Mouse (Mus musculus): Measurements from ENCODE around the gene Nmnat2.

The Nmnat2 gene

DNA sequence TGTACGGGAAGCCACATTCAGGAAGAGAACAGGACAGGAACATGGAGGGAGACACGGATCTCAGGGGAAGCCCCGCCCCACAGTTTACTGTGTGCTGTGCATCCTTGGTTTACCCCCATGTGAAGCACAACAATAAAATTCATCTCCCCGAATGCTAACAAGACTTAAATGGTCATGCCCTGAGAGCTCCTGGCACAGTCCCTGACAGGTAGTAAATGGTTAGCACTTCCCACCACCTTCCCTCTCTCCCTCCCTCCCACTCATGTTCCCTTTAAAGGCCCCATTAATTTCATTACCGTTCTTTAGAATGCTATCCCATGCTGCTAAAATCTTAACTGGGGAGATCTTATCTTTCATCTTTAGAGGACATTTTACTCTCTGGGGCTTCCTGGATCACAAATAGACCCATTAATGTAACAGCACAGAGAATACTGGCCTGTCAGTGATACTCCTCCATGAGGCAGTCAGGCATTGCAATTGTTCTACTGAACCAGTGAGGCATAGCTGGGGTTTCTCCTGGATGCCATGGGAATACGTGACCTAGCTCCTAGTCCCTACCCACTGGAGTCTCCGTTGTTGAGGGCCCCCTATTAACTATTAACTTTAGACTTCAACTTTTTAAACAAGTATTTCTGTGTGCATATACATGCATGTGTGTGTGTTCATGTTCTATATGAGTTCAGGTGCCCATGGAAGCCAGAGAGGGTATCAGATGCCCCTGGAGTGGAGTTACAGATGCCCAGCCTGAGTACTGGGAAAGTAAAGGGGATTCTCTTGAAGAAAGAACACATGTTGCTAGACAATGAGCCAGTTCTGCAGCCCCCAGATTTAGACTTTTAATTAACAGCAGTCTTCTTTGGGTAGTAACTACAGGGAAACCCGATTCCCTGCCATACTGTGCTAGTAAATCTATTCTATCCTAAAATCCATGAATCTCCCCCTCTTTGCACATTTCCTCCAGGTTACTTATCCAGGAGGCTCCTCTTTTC lies 170.8 kb downstream of the Nmnat2 start:
- no peak for DNase-seq (ENCODE audit: low spot score in 2 of 2)

DNA sequence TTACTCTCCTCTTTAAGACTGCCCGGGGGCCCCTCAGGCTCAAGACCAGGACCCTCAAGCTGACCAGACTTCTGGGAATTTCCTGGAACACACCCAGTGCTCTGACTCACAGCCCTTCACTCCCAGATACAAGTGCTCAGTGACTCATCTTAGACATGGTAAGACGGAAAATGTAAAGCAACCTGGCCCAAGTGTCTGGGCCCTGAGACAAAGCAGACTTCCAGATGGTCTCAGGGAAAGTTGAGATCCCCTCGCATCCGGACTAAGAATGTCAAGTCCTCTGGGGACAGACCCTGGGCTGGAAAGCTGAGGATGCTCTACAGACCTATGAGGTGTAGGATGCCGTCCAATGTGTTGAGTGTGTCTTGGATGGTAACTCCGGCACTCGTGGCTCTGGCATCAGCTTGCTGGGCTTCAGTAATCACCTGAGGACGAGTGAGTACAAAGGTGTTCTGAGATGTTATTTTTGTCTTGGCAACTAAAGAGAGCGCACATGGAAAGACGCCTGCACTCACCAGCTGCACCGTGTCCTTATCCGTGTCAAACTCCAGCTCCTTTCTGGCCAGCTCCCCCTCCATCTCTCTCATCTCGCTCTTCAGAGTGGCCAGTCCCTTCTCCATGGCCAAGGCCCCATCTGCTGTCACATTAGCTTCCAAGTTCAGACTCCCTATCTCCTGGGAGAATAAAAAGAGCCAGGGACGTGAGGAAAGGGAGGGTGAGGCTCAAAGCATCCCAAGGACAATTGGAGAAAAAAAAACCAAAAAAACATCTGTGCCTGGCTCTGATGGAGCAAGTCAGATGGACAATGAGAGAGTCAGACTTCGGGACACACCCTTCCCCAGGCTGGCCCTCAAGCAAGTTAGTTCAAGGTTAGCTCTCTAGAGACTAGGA lies 171.9 kb downstream of the Nmnat2 start:
- DNase-seq (ENCODE audit: low spot score in 2 of 2): no peak

DNA sequence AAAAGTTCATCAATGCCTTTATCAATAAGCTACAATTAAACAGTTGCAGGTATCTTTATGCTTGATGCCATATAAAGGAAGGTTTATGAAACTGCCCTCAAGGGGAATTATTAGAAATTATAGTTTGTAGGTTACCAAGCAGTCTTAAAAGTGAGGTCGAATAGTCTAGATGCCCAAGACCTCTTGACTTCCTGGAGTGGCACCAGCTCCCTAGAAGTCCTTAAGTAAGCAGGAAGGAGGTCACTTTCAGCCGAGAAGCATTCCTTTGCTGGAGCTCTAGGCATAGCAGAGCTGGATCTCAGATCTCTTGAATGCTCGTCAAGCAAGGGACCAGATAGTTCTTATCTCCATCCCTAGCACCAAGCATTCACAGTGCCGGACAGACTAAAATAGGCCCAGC lies 172.8 kb downstream of the Nmnat2 start:
- DNase-seq (ENCODE audit: low spot score in 2 of 2): no peak

DNA sequence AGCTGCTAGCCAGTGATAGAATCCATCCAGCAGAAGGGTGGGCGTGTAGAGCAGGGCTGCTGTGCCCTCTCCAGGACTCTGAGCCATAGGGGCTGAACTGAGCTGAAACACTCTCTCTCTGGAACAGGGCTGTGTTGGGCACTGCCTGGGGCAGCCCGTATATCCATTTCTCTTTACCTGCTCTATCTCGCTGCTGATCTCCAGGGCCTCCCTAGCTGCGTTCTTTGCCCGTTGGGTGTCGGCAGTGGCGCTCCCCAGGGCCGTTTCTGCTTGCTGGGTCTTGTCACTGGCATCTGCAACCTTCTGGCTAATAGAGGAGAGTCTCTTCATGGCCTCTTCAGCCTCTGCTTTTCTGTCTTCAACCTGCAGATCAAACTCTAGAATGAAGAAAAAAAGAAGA lies 174.0 kb downstream of the Nmnat2 start:
- no peak for DNase-seq (ENCODE audit: low spot score in 2 of 2)

DNA sequence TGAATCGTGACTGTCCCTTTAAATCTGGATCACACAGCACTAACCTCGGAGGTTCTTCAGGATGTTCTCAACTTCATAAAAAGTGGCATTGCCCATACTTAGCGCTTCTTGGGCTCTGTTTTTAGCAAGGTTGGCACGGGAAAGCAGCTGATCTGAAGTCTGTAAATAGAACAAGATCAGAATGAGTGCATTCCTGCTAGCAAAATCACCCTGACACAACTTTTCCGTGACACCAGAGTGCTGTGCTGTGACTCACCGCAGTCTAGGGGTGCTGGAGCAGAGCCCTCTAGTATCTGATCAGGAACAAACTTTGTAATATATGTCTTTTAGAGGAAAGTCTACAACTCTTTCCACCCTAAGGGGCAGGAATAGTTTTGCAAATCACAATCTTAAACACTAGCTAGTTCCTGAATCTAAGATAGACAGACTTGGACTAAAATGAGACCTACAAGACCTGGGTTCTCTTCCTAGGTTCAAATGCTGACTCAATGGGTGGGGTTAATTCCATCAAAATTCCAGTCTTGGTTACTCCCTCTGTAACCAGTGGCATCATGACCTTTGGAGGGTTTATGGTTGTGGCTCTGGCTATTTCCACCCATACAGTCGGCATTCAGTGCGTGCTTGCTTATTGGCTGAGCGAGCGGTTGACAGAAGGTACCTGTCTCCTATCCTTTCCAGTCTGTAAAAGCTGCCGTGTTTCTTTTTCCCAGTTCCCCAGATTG lies 175.4 kb downstream of the Nmnat2 start:
- no peak for DNase-seq (ENCODE audit: low spot score in 2 of 2)

DNA sequence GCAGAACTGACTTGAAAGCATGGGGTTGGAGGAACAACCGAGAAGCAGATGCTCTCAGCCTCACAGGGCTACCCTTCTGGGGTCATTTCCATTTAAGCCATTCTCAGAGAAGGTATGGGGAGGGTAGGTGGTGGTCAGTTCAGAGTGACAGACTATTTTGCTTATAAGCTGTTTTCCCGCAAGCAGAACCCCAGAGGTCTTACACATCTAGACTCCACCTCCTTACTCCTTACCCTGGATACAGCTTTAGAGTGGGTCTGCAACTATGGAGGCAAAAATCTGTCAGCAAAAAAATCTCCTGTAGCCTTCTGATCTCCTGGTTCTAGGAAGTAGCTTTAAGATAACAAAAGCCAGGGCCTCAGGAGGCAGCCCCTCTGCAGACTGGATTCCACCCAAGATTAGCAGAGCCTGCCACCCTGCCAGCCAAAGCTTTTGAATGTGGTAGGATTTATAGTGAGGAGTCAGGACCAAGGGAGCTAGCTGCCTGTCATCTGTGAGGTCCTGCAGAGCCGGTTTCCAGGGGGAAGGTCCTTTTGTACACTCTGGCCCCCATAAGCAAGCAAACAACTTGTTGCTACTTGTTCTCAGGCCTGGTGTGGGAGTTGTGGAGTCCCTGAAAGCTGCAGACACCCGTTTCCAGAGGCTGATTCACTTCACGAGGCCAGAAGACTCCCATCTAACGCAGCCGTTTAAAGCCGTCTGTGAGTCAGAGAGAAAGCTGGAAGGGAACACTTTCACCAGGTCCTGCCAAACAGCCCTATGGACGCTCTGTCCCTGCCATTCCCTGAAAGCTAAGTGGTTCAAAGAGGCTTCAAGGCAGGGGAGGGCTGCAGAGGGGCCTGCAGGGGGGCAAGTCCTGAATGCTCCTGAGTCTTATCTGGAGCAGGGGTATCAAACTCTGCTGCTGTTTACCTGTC lies 179.3 kb downstream of the Nmnat2 start:
- no peak for DNase-seq (ENCODE audit: low spot score in 2 of 2)

DNA sequence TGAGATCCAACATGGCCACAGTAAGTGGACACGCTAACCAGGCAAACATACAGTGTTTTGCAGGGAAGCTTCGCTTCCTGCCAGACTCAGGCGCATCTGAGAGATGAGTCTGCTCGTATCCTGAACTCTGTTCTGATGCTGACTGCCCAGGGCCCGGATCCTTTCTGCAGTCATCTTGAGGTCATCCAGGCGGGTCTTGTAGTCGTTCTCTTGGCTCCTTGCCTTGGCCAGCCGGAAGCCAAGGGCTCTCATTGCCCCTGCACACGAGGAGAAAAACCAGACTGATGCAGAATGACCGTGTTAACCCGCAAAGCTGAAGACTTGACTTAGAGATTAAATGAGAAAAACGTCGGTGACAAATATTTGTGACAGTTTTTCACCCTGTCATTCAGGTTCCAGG lies 181.9 kb downstream of the Nmnat2 start:
- DNase-seq (ENCODE audit: low spot score in 2 of 2): no peak

DNA sequence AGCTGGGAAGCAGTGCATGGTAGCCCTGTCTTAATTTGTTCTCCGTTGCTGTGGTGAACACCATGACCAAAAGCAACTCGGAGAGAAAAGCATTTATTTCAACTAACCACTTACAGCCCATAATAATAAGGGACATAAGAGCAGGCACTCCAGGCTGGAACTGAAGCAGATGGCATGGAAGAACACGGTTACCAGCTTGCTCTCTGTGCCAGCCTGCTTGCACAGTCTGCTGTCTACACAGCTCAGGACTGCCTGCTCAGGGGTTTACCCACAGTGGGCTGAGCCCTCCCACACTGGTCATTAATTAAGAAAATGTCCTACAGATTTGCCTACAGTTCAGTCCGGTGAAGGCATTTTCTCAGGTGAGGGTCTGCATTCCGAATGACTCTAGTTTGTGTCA lies 183.7 kb downstream of the Nmnat2 start:
- DNase-seq (ENCODE audit: low spot score in 2 of 2): no peak

DNA sequence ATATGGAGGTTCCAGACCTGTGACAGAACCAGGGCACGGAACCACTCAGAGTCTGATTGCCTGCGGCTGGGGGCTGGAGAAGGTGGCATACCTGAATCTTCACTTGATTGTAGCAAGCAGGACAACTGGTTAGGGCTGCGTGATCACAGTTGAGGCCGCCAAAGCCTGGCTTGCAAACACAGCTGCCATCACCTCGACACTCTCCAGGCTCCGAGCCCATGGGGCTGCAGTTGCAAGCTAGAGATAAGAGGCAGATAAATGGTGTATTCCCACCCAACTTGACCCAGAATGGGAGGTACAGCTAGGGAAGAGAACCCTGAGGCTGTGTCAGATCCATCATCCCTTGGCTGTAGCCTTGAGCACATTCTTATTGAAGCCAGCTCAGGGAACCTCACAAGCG lies 184.8 kb downstream of the Nmnat2 start:
- DNase-seq (ENCODE audit: low spot score in 2 of 2): no peak

DNA sequence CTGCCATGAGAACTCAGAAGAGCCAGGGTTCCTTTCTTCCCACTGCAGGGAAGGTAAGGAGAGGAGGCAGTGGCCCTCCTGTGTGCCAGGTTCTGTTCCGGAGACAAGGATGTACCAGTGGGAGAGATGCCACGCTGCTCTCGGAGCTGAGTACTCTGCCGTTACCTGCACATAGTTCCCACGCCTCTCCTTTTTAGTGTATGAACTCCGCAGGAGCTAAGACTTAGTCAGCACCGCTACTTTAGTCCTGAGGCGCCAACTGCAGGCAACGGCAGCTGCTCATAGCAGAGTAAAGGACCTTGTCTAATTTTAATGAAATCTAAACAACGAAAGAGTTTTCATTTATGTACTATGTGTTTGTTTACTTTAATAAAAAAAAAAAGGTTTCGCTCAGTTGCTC lies 185.5 kb downstream of the Nmnat2 start:
- DNase-seq (ENCODE audit: low spot score in 2 of 2): no peak

DNA sequence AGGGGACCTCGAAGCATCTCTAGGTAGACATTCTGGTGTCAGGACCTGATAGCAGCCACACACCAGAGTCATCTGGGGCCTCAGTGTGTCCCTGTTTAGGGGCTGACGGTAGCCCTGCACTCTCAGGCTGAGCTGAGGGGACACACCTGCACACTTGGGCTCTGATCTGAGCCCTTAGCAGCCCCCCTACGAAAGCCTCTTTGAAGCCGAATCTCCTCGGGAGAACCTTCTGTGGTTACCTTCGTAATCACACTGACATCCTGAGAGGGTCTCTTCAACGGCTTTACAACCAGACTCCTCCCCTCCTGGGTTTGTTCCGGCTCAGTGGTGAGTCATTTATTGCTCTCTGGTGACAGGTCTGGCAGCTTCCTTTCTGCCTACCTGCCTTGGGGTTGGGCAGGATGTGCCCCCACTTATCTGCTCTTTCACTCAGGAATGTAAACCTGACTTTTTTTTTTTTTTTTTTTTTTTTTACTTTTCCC lies 186.0 kb downstream of the Nmnat2 start:
- peak; percentile 2 to 6 for DNase-seq (ENCODE audit: low spot score in 2 of 2)

DNA sequence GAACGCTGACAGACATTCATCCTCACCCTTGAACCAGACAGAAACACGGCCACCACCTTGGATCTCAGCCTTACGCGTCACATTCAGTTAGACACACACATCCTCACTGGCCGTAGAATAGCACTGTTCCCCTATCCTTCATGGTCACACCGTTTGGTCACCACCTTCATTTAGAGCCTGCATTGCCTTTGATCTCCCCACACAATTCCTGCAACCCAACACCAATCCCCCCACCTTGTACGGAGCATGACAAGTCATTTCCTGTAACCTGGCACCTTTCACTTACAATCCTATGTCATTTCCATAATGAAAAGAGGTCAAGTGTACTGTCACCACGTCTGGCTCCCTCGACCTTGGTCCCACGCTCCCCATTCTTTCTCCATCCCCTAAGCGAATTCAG lies 189.2 kb downstream of the Nmnat2 start:
- no peak for DNase-seq (ENCODE audit: low spot score in 2 of 2)

DNA sequence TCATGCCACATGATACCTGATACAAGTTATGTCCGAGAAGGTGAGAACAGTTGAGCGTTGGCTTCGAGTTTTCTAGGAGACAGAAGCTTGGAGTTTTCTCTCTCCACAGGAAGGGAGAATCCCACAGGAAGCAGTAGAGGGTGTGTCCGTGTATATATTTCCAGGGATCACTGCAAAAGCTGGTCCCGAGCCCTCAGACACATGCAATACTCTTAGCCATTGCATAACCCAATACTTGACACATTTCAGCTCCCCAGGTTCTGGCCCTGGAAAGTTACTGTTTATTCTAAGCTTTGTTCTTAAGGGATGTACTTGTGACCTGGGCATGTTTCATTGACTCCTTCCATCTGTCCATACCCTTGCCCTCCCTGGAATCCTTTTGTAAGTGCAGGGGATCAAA lies 191.0 kb downstream of the Nmnat2 start:
- DNase-seq (ENCODE audit: low spot score in 2 of 2): no peak

DNA sequence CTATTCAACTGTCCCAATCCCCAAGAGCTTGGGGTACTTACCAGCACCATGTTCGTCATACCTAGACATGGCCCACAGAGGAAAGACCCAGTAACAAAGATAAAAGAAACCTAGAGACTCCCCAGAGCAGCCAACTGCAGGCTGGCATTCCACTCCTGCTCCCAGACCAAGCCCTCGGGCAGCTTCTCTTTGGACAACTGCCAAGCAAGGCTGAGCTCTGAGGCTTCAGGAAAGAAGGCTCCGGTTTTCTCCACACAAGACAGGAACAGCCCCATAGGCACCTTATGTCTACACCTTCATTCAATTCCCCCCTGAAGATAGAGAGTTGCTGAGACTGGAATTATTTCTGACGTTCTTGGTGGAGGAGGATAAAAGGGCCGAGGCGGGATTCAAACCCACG lies 197.8 kb downstream of the Nmnat2 start:
- no peak for DNase-seq (ENCODE audit: low spot score in 2 of 2)

DNA sequence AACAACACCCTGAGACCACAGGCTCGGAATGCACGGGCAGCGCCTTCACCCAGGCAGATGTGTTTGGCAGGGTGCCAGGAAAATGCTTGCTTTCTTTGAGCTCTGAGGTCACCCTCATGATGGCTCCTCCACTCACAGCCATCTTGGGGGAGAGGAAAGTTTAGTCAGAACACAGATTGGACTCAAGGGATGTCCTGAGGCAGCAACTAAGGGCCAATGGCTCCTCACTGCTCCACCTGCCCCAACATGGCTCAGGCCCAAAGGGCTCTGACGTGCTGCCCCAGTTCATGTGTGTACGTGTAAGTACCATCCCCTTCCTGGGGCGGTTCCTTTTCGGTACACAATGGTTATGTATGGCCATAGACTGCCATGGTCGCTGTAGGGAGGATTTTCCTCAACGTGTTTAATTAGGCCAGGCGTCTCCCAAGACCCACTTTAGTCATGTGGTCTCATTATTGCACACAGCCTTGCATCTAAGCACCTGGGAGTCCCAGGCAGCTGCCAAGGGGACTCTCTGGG lies 198.9 kb downstream of the Nmnat2 start:
- DNase-seq (ENCODE audit: low spot score in 2 of 2): no peak

DNA sequence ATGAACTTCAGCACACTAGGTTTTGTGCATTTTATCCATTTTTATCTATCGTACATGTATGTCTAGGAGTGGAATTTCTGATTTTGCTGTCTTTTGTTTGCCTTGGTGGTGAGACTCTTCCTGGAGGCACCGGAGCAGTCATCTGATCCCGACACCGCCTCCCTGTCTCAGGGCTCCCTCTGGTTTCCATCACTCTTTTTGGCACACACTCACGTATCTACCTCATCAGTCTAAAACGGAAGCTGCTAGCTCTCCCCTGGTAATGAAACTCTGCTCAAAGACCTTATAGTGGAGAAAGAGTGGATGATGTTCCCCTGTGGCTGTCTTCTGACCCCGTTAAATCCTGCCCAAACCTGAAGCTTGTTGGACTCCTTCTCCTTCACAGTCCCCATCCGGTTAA lies 200.6 kb downstream of the Nmnat2 start:
- no peak for DNase-seq (ENCODE audit: low spot score in 2 of 2)

DNA sequence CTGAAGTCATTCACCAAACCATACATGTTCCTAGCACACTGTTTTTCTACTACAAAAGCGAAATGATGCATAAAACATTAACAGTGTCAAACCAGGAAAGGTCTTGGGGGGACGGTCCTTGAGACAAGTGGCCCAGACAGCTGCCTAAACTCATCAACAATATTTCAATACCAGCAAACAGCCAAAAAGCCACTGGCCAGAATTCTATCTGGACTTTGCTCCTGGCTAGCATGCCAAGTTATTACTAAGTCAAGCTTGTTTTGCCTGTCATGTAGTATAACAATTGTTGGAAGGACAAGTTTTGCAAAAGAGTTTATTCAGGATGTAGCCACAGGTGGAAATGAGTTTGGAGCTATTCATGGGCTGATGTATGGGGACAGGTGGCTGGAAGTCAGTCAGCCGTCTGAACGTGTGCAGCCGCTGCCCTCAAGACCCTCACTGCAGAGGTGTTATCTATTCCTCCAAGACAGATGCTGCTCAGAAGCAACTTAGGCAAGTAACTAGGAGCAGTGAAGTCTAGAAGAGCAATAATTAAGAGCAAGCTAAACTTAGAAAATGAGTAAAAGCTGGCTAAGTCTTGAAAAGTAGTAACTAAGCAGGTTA lies 202.3 kb downstream of the Nmnat2 start:
- DNase-seq (ENCODE audit: low spot score in 2 of 2): no peak

DNA sequence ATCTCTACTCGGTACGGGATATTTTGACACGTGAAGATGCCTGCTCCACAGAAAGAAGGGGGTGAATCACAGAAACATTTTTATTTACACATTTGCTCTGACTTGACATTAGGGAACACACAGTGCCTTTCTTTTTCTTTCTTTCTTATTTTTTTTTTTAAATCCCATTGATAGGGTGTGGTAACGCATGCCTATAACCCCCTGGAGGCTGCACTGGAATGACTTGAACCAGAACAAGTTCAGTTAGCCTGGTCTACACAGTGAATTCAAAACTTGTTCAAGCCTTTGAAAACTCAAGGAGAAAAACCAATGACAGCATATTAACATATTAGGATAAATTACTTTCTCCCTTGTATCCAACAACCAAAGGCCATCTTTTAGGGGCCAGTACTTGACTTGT lies 204.3 kb downstream of the Nmnat2 start:
- no peak for DNase-seq (ENCODE audit: low spot score in 2 of 2)

DNA sequence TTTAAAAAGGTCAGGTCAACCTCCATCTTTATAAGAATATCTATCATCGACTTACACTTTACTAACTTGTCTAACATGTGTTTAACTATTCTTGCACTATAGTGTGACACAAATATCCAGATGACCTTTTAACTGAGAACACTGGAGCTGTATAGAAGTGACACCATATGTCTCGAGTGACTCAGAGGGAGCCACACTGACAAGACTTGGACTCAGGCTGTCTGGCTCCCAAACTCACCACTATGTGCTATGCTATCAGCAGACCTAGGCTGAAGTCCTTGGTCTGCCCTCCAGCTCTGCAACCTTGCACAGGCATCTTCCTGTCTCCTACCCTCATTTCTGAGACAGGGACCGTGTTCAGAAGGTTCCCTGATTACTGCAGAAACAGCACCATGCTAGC lies 209.0 kb downstream of the Nmnat2 start:
- DNase-seq (ENCODE audit: low spot score in 2 of 2): no peak

DNA sequence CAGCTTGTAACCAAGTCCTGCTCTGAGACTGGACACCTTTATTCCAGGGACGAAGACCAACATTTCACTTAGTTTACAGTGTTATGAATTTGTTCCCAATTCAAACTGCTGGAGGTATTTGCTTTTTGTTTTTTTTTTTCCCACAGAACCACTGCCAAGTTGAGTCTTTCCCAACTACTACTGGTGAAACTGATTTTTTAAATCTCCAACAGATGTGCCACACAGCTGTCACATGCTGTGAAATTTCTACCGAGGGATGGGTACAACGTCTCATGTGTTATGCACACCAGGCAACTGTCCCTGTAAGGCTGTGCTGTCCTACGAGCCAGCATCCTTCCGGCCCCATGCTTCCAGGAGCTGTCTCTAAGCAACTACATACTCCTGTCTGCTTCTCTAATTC lies 213.5 kb downstream of the Nmnat2 start:
- DNase-seq (ENCODE audit: low spot score in 2 of 2): no peak

Measured in spleen, postnatal 36 days (tissue).